Mouse (Mus musculus) intestine, postnatal 0 days (tissue): ENCODE data around the gene Vmn1r91. TPM values are rescaled to one million over a fixed set of nuclear protein-coding genes. Genes with fewer than 3 reads are reported as not detected.
"Not testable (repeated sequence)": the region's sequence is repeated elsewhere in the genome, so short reads cannot be mapped to it uniquely, and the experiment has no call there.

Experiments used
- ATAC-seq: fragments of 200-750 bp; cut with Nextera tagmentation; 2 replicates; pipeline ENCODE4 v1.8.0; 2017; ENCODE audit warnings: mild to moderate bottlenecking, moderate TSS enrichment, moderate library complexity
- H3K27ac ChIP-seq: fragments of 300-500 bp; sonication (generic); 2 replicates; pipeline ENCODE4 v1.5.1; 2014; ENCODE audit warnings: mild to moderate bottlenecking, low read depth, low read length, moderate library complexity
- H3K27me3 ChIP-seq: fragments of 300-500 bp; sonication (generic); replicated peaks from 2 replicates; pipeline ENCODE4 v1.6.1; 2014; ENCODE audit warnings: low read length, mixed read lengths; ENCODE audit not compliant: control insufficient read depth, insufficient read depth
- H3K36me3 ChIP-seq: fragments of 300-500 bp; sonication (generic); 2 replicates; pipeline ENCODE4 v1.6.1; 2014; ENCODE audit warnings: mild to moderate bottlenecking, moderate library complexity; ENCODE audit not compliant: control insufficient read depth, insufficient read depth
- H3K4me1 ChIP-seq: fragments of 300-500 bp; sonication (generic); replicated peaks from 2 replicates; pipeline ENCODE4 v1.6.1; 2014; ENCODE audit warnings: antibody characterized with exemption, low read length, mixed read lengths; ENCODE audit not compliant: control insufficient read depth, insufficient read depth
- H3K4me2 ChIP-seq: fragments of 300-500 bp; sonication (generic); replicated peaks from 2 replicates; pipeline ENCODE4 v1.6.1; 2014; ENCODE audit warnings: low read depth, mild to moderate bottlenecking, moderate library complexity
- H3K4me3 ChIP-seq: fragments of 300-500 bp; sonication (generic); 2 replicates; pipeline ENCODE4 v1.5.1; 2014; ENCODE audit warnings: low read depth, low read length
- H3K9ac ChIP-seq: fragments of 300-500 bp; sonication (generic); 2 replicates; pipeline ENCODE4 v1.6.1; 2014; ENCODE audit warnings: mild to moderate bottlenecking, low read depth, low read length
- H3K9me3 ChIP-seq: fragments of 300-500 bp; sonication (generic); 2 replicates; pipeline ENCODE4 v1.6.1; 2016; ENCODE audit warnings: mixed run types; ENCODE audit not compliant: control insufficient read depth
- CTCF ChIP-seq: sonication (generic); IDR thresholded peaks from 2 replicates; pipeline ENCODE4 v1.5.1; 2016; ENCODE audit warnings: low read depth, mild to moderate bottlenecking, control low read depth, antibody characterized with exemption, moderate library complexity
- WGBS: fragments of 180-500 bp; shearing (Covaris S2); extraction: QIAGEN DNeasy Blood & Tissue Kit; methylation state at CpG from one replicate; pipeline ENCODE4 v1.1.7; 2014; 5-methylcytosine and 5-hydroxymethylcytosine counted together
- polyA plus RNA-seq: library from polyadenylated mRNA; unstranded; fragments of >200 nt; fragmentation: Nextera tagmentation; extraction: Ambion mirVana; gene quantifications from 2 replicates; pipeline ENCODE4 v1.2.1, GENCODE M21; 2015

The Vmn1r91 gene
- not detected in 2 replicates for polyA plus RNA-seq

GRCm38 (mm10) chr7:20099380-20099779 lies at the start of gene Vmn1r91:
Gene Vmn1r91, plus strand, starts transcription at chr7:20099680.
- H3K9ac ChIP-seq, H3K9me3 ChIP-seq, H3K4me3 ChIP-seq, H3K36me3 ChIP-seq, H3K27ac ChIP-seq, H3K27me3 ChIP-seq, H3K4me1 ChIP-seq, ATAC-seq, H3K4me2 ChIP-seq: not testable (repeated sequence)
- WGBS, result 77% methylated on average over 5 of the region's 5 CpGs

- not testable (repeated sequence) for H3K4me3 ChIP-seq, H3K9me3 ChIP-seq, H3K4me2 ChIP-seq, H3K36me3 ChIP-seq, H3K9ac ChIP-seq, H3K27ac ChIP-seq, H3K4me1 ChIP-seq, H3K27me3 ChIP-seq, ATAC-seq
- WGBS, result 73% methylated on average over 4 of the region's 4 CpGs
- peak; percentile 49 for TF ChIP-seq CTCF
Measured at GRCm38 (mm10) chr7:20064100-20064499, 35.4 kb upstream of the Vmn1r91 start.

- not testable (repeated sequence) for H3K9ac ChIP-seq, H3K4me1 ChIP-seq, H3K27me3 ChIP-seq, H3K27ac ChIP-seq, H3K36me3 ChIP-seq, H3K4me3 ChIP-seq, H3K4me2 ChIP-seq, H3K9me3 ChIP-seq, ATAC-seq
- 69% methylated on average over 18 of the region's 18 CpGs for WGBS
Measured at GRCm38 (mm10) chr7:20078118-20078517, 21.4 kb upstream of the Vmn1r91 start.

- H3K4me3 ChIP-seq, H3K27ac ChIP-seq, H3K9me3 ChIP-seq, H3K27me3 ChIP-seq, H3K4me2 ChIP-seq, ATAC-seq, H3K36me3 ChIP-seq, H3K4me1 ChIP-seq, H3K9ac ChIP-seq: not testable (repeated sequence)
- WGBS, result no CpG with 5 or more reads among the region's 2 CpGs
Measured at GRCm38 (mm10) chr7:20122479-20122878, 23.0 kb downstream of the Vmn1r91 start, which contains the start of gene Gm16442. Gene Gm16442, minus strand, starts transcription at chr7:20122579.

- not testable (repeated sequence) for H3K9me3 ChIP-seq, H3K4me1 ChIP-seq, H3K27me3 ChIP-seq, H3K27ac ChIP-seq, H3K36me3 ChIP-seq, H3K4me2 ChIP-seq, H3K9ac ChIP-seq, ATAC-seq, H3K4me3 ChIP-seq
- WGBS, result no CpG with 5 or more reads among the region's 5 CpGs
Measured at GRCm38 (mm10) chr7:20138988-20139387, 39.5 kb downstream of the Vmn1r91 start, which contains the start of gene Vmn1r93. Gene Vmn1r93, minus strand, starts transcription at chr7:20139088.

Other genes with a start within 250 kb of the Vmn1r91 start
- 0.16 and 0.39 TPM in 2 replicates for gene Gm19345, start 247.7 kb upstream of the Vmn1r91 start, polyA plus RNA-seq
- not detected in 2 replicates for gene Ceacam16, start 238.4 kb upstream of the Vmn1r91 start, polyA plus RNA-seq
- gene Ceacam19, start 211.7 kb upstream of the Vmn1r91 start, polyA plus RNA-seq, result not detected in 2 replicates
- gene Pvr, start 178.5 kb upstream of the Vmn1r91 start, polyA plus RNA-seq, result 8.9 and 10.7 TPM in 2 replicates
- gene Igsf23, start 148.9 kb upstream of the Vmn1r91 start, polyA plus RNA-seq, result 171 and 189 TPM in 2 replicates
- gene Ceacam20, start 134.3 kb upstream of the Vmn1r91 start, polyA plus RNA-seq, result 36.1 and 39.7 TPM in 2 replicates
- gene Nlrp9b, start 108.2 kb upstream of the Vmn1r91 start, polyA plus RNA-seq, result 1.9 and 2.7 TPM in 2 replicates
- gene Gm16442, start 22.9 kb downstream of the Vmn1r91 start, polyA plus RNA-seq, result not detected in 2 replicates
- not detected in 2 replicates for gene Vmn1r93, start 39.4 kb downstream of the Vmn1r91 start, polyA plus RNA-seq
- not detected in 2 replicates for gene Vmn1r94, start 68.7 kb downstream of the Vmn1r91 start, polyA plus RNA-seq
- not detected in 2 replicates for gene Vmn1r95, start 94.0 kb downstream of the Vmn1r91 start, polyA plus RNA-seq
- gene Gm6164, start 105.9 kb downstream of the Vmn1r91 start, polyA plus RNA-seq, result not detected in 2 replicates
- not detected in 2 replicates for gene Gm4498, start 134.1 kb downstream of the Vmn1r91 start, polyA plus RNA-seq
- gene Gm5890, start 163.2 kb downstream of the Vmn1r91 start, polyA plus RNA-seq, result not detected in 2 replicates
- not detected in 2 replicates for gene Gm4133, start 234.4 kb downstream of the Vmn1r91 start, polyA plus RNA-seq